11 mouse cellular contexts compared by ENCODE assay signal in genomic region chr3:121389366-121389765, GRCm38 (mm10). TPM values are rescaled to one million over a fixed set of nuclear protein-coding genes. Genes with fewer than 3 reads are reported as not detected.
DNase-seq lines count a peak whose midpoint lies in the region; ATAC-seq and TF ChIP-seq lines count a peak whose summit lies in the region.
"Had no signal": no experiment of that assay in that cellular context is flagged by ENCODE, and none has a peak within 500 bp of the region (broad histone marks: within the 10 kb centered on the region; RNA-seq: fewer than 3 reads in every experiment).

No protein-coding gene starts in this region.

- H3K4me1 ChIP-seq in heart, embryonic 10.5 days, result peaks cover 14% of the 10 kb centered on the region
- peaks cover 12% of the 10 kb centered on the region; the same call in 1 of the 2 replicates for H3K4me1 ChIP-seq in lung, embryonic 14.5 days (ENCODE audit: insufficient read depth)
- peaks cover 10% of the 10 kb centered on the region for H3K4me1 ChIP-seq in hindbrain, embryonic 16.5 days (ENCODE audit: control insufficient read depth, insufficient read depth, low read depth, low read length)
- H3K4me1 ChIP-seq in neural tube, embryonic 13.5 days (replicated peaks), result peaks cover 21% of the 10 kb centered on the region

- no peaks in the 10 kb centered on the region for H3K9me3 ChIP-seq in heart, embryonic 10.5 days
- H3K9me3 ChIP-seq in lung, embryonic 14.5 days (ENCODE audit: low read depth, low read length), result no peaks in the 10 kb centered on the region
- H3K9me3 ChIP-seq in hindbrain, embryonic 16.5 days (ENCODE audit: control insufficient read depth, low read length), result no peaks in the 10 kb centered on the region
- no peaks in the 10 kb centered on the region for H3K9me3 ChIP-seq in neural tube, embryonic 13.5 days

- no peaks in the 10 kb centered on the region for H3K36me3 ChIP-seq in heart, embryonic 10.5 days
- no peaks in the 10 kb centered on the region for H3K36me3 ChIP-seq in lung, embryonic 14.5 days (ENCODE audit: insufficient read depth)
- no peaks in the 10 kb centered on the region for H3K36me3 ChIP-seq in hindbrain, embryonic 16.5 days (ENCODE audit: control insufficient read depth, insufficient read depth, low read length)
- no peaks in the 10 kb centered on the region for H3K36me3 ChIP-seq in neural tube, embryonic 13.5 days

- no peak overlapping the region; the same call in 1 of the 2 replicates for H3K4me2 ChIP-seq in lung, embryonic 14.5 days
- no peak overlapping the region for H3K4me2 ChIP-seq in hindbrain, embryonic 16.5 days (ENCODE audit: low read length)
- peak overlapping the region; percentile 50 for H3K4me2 ChIP-seq in neural tube, embryonic 13.5 days

- H3K4me3 ChIP-seq in heart, embryonic 10.5 days, result no peak overlapping the region
- H3K4me3 ChIP-seq in lung, embryonic 14.5 days (ENCODE audit: low read depth, low read length), result no peak overlapping the region
- H3K4me3 ChIP-seq in hindbrain, embryonic 16.5 days (ENCODE audit: low read length), result no peak overlapping the region
- no peak overlapping the region for H3K4me3 ChIP-seq in neural tube, embryonic 13.5 days

- ATAC-seq in lung, embryonic 14.5 days (ENCODE audit: insufficient read depth), result no peak
- 0 out of 2 replicates have a peak, but pooled peaks have one; percentile 3 for ATAC-seq in hindbrain, embryonic 16.5 days
- ATAC-seq in neural tube, embryonic 13.5 days (ENCODE audit: low read depth), result no peak

- 83% methylated on average over 8 of the region's 8 CpGs for WGBS in heart, embryonic 10.5 days
- WGBS in lung, embryonic 14.5 days, result 57% methylated on average over 8 of the region's 8 CpGs
- 58% methylated on average over 8 of the region's 8 CpGs for WGBS in hindbrain, embryonic 16.5 days
- WGBS in neural tube, embryonic 13.5 days, result 50% methylated on average over 8 of the region's 8 CpGs

- DNase-seq in heart, embryonic 10.5 days (ENCODE audit: low spot score), result no peak
- no peak for DNase-seq in heart, adult 9 months (ENCODE audit: low spot score in 2 of 2)
- DNase-seq in lung, embryonic 14.5 days, result no peak
- no peak for DNase-seq in lung, adult 18-20 months
- DNase-seq in urinary bladder, postnatal 4 days (ENCODE audit: low spot score in 2 of 2), result no peak
- no peak for DNase-seq in left cerebral cortex, postnatal 36 days (ENCODE audit: low spot score in 2 of 2)
- DNase-seq: cerebellum, postnatal 36 days; layer of hippocampus, adult 9-11 months; thymus, adult 2 months had no signal

- 0 out of 2 replicates have a peak overlapping the region, but pooled peaks have one; percentile 59 for H3K27ac ChIP-seq in heart, embryonic 10.5 days
- peak overlapping the region; percentile 59; the same call in 1 of the 2 replicates for H3K27ac ChIP-seq in lung, embryonic 14.5 days (ENCODE audit: low read depth)
- H3K27ac ChIP-seq in hindbrain, embryonic 16.5 days (ENCODE audit: low read depth, low read length), result no peak overlapping the region
- peak overlapping the region; percentile 72; the same call in 1 of the 2 replicates for H3K27ac ChIP-seq in neural tube, embryonic 13.5 days (replicated peaks)

- no peak overlapping the region for H3K9ac ChIP-seq in lung, embryonic 14.5 days
- no peak overlapping the region for H3K9ac ChIP-seq in hindbrain, embryonic 16.5 days (ENCODE audit: low read depth, low read length)
- no peak overlapping the region for H3K9ac ChIP-seq in neural tube, embryonic 13.5 days

- no peaks in the 10 kb centered on the region for H3K27me3 ChIP-seq in heart, embryonic 10.5 days (ENCODE audit: insufficient read depth, poor library complexity, severe bottlenecking)
- H3K27me3 ChIP-seq in lung, embryonic 14.5 days (ENCODE audit: insufficient read depth, low read length), result no peaks in the 10 kb centered on the region
- H3K27me3 ChIP-seq in hindbrain, embryonic 16.5 days (replicated peaks; ENCODE audit: control insufficient read depth, insufficient read depth, low read length), result no peaks in the 10 kb centered on the region
- H3K27me3 ChIP-seq in neural tube, embryonic 13.5 days, result no peaks in the 10 kb centered on the region

- TF ChIP-seq CTCF in lung, embryonic 14.5 days (IDR thresholded peaks at IDR 0.05; ENCODE audit: low read depth), result no peak

- intact Hi-C loops in left cerebral cortex, postnatal 36 days (cut with DNase I), result no loop called here

RNA-seq across cellular contexts. Expression of gene Cnn3, which starts 36.9 kb away (rescaled TPM):
- polyA plus RNA-seq in heart, embryonic 10.5 days (2016; fragmentation: Nextera tagmentation; extraction: Ambion mirVana), result 493 and 655 TPM in 2 replicates
- polyA plus RNA-seq in lung, embryonic 14.5 days (2014; fragmentation: Nextera tagmentation; extraction: Ambion mirVana), result 671 and 678 TPM in 2 replicates
- polyA plus RNA-seq in hindbrain, embryonic 16.5 days (2015; fragmentation: Nextera tagmentation; extraction: Ambion mirVana), result 395 and 417 TPM in 2 replicates
- polyA plus RNA-seq in neural tube, embryonic 13.5 days (2015; fragmentation: Nextera tagmentation; extraction: Ambion mirVana), result 643 and 747 TPM in 2 replicates
- 10 to 100 TPM; 63.0 to 67.5 TPM for total RNA-seq in left cerebral cortex, postnatal 36 days (2021)
